Mouse (Mus musculus) lung, postnatal 0 days (tissue): ENCODE measurements around the gene Adamts20. TPM values are rescaled to one million over a fixed set of nuclear protein-coding genes. Genes with fewer than 3 reads are reported as not detected.

Experiments
- ATAC-seq: fragments of 200-750 bp; cut with Nextera tagmentation; 2 replicates; pipeline ENCODE4 v1.8.0; 2017; ENCODE audit warnings: moderate library complexity
- DNase-seq: peaks from one replicate; pipeline ENCODE4 v3.0.0-alpha.2; 2016; ENCODE audit warnings: low spot score
- H3K27ac ChIP-seq: fragments of 300-500 bp; sonication (generic); 2 replicates; pipeline ENCODE4 v1.5.1; 2014; ENCODE audit warnings: antibody characterized with exemption, mild to moderate bottlenecking, low read length, mixed read lengths
- H3K27me3 ChIP-seq: fragments of 300-500 bp; sonication (generic); replicated peaks from 2 replicates; pipeline ENCODE4 v1.6.1; 2014; ENCODE audit warnings: low read length, mixed read lengths; ENCODE audit not compliant: insufficient read depth
- H3K36me3 ChIP-seq: fragments of 300-500 bp; sonication (generic); 2 replicates; pipeline ENCODE4 v1.6.1; 2014; ENCODE audit warnings: low read length, mixed read lengths; ENCODE audit not compliant: insufficient read depth
- H3K4me1 ChIP-seq: fragments of 300-500 bp; sonication (generic); 2 replicates; pipeline ENCODE4 v1.6.1; 2014; ENCODE audit warnings: antibody characterized with exemption, low read depth, low read length, mixed read lengths; ENCODE audit not compliant: insufficient read depth
- H3K4me2 ChIP-seq: fragments of 300-500 bp; sonication (generic); replicated peaks from 2 replicates; pipeline ENCODE4 v1.6.1; 2014; ENCODE audit warnings: low read depth, mild to moderate bottlenecking, low read length, moderate library complexity, mixed read lengths
- H3K4me3 ChIP-seq: fragments of 300-500 bp; sonication (generic); 2 replicates; pipeline ENCODE4 v1.5.1; 2014; ENCODE audit warnings: low read depth, low read length
- H3K9ac ChIP-seq: fragments of 300-500 bp; sonication (generic); replicated peaks from 2 replicates; pipeline ENCODE4 v1.6.1; 2014; ENCODE audit warnings: low read depth, mild to moderate bottlenecking
- H3K9me3 ChIP-seq: fragments of 300-500 bp; sonication (generic); 2 replicates; pipeline ENCODE4 v1.6.1; 2016; ENCODE audit warnings: low read length, mixed read lengths
- CTCF ChIP-seq: IDR thresholded peaks from 2 replicates; pipeline ENCODE4 v1.5.1; 2016; ENCODE audit warnings: antibody characterized with exemption, mild to moderate bottlenecking
- EP300 ChIP-seq: IDR thresholded peaks from 2 replicates; pipeline ENCODE4 v1.6.1; 2016; ENCODE audit warnings: antibody characterized with exemption, mild to moderate bottlenecking, control low read depth
- WGBS: fragments of 180-500 bp; shearing (Covaris S2); extraction: QIAGEN DNeasy Blood & Tissue Kit; methylation state at CpG from one replicate; pipeline ENCODE4 v1.1.7; 2014; 5-methylcytosine and 5-hydroxymethylcytosine counted together
- polyA plus RNA-seq: library from polyadenylated mRNA; unstranded; fragments of >200 nt; fragmentation: Nextera tagmentation; extraction: Ambion mirVana; gene quantifications from 2 replicates; pipeline ENCODE4 v1.2.1, GENCODE M21; 2015

Gene Adamts20
- polyA plus RNA-seq, 1 experiment from 2014 or later: 0.13 TPM

DNA sequence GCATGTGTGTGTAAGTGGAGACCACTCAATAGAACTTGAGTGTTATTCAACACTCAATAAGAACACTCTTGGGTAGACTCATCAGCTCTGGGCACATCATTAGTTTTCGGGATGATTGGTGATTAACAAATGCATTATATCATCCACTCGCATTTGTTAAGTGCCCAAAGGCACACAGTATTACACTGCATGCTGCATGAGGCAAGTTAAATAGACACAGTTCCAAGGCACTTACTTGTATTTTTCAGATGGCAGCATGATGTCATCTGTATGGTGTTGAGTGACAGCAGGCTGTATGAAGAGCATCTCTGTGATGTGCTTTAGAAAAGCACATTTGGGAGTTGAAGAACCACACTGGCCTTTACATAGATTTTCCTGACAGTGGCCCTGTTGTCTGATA, 17.3 kb upstream of the Adamts20 start:
- Histone ChIP-seq H3K27me3 (no peaks in the 10 kb centered on the region), H3K4me1 (no peaks in the 10 kb centered on the region), H3K4me2 (no peak overlapping the region), H3K36me3 (no peaks in the 10 kb centered on the region), H3K9ac (no peak overlapping the region), H3K9me3 (no peaks in the 10 kb centered on the region), H3K27ac (no peak overlapping the region), H3K4me3 (no peak overlapping the region)
- DNase-seq (no peak), ATAC-seq (no peak)
- no peak for TF ChIP-seq CTCF
- TF ChIP-seq EP300: no peak
- 71% methylated on average over 2 of the region's 2 CpGs for WGBS

- Histone ChIP-seq H3K27ac (no peak overlapping the region), H3K9ac (no peak overlapping the region), H3K4me3 (no peak overlapping the region), H3K4me1 (no peaks in the 10 kb centered on the region), H3K4me2 (no peak overlapping the region), H3K36me3 (no peaks in the 10 kb centered on the region), H3K9me3 (no peaks in the 10 kb centered on the region), H3K27me3 (no peaks in the 10 kb centered on the region)
- DNase-seq: no peak
- ATAC-seq: no peak
- TF ChIP-seq EP300 (no peak), CTCF (no peak)
- WGBS: 85% methylated on average over 4 of the region's 4 CpGs
Measured at GRCm38 (mm10) chr15:94480792-94481191, 15.6 kb upstream of the Adamts20 start.

DNA sequence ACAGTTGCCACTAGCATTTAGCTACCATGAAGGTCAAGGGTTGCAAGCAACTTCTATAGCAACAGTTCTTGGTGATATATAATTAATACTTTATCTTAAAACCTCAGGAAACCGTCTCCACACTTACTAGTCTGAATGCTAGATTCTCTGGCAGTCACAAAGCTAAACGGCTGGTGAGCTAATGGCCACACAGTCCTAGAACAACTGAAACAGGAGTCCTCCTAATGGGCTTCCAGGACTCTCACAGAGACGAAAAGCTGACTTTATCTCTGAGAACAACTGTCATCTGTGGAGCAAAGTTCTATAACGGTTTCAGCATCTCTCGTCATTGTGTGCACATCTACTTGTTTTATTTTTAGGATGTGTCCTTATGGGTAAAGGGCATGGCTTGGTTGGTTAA, 15.0 kb upstream of the Adamts20 start:
- no peak overlapping the region for H3K27ac ChIP-seq
- no peaks in the 10 kb centered on the region for H3K27me3 ChIP-seq
- DNase-seq (no peak), ATAC-seq (no peak)
- TF ChIP-seq CTCF (no peak), EP300 (no peak)
- no peak overlapping the region for H3K9ac ChIP-seq
- no peaks in the 10 kb centered on the region for H3K36me3 ChIP-seq
- no peak overlapping the region for H3K4me2 ChIP-seq
- H3K4me1 ChIP-seq: no peaks in the 10 kb centered on the region
- no peak overlapping the region for H3K4me3 ChIP-seq
- WGBS: 70% methylated on average over 5 of the region's 5 CpGs
- no peaks in the 10 kb centered on the region for H3K9me3 ChIP-seq

DNA sequence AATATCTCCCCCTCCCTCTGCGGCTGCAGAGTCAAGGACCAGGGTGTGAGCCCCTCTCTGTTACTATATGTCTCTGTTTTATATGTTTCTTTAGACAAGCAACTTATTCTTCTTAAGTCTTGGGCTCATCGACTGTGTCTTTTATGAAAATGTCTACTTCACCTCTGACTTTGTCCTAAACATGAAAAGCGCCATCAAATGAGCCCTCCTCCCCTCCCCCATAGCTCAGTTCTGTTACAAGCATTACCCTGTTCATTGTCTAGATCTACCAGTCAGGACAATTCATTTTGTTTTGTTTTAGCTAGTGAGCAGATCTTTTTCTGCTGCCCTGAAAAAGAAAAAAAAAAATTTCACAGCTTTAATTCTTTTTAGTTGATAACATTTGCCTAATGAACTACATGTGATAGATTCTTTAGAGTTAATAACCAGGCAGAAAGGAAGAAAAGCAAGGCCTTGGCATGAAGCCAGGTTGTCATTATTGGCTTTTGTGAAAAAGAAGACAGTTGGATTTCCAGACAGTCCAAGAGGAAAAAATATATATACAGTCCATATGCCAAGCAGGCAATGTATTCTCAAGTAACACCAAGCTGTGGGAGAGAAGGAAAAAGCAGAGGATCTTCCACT, 14.4 kb upstream of the Adamts20 start:
- Histone ChIP-seq H3K9me3 (no peaks in the 10 kb centered on the region), H3K4me1 (no peaks in the 10 kb centered on the region), H3K27me3 (no peaks in the 10 kb centered on the region), H3K36me3 (no peaks in the 10 kb centered on the region), H3K9ac (no peak overlapping the region), H3K4me3 (no peak overlapping the region), H3K27ac (no peak overlapping the region), H3K4me2 (no peak overlapping the region)
- TF ChIP-seq CTCF (no peak), EP300 (no peak)
- WGBS: 66% methylated on average over 3 of the region's 3 CpGs
- ATAC-seq (no peak), DNase-seq (no peak)

DNA sequence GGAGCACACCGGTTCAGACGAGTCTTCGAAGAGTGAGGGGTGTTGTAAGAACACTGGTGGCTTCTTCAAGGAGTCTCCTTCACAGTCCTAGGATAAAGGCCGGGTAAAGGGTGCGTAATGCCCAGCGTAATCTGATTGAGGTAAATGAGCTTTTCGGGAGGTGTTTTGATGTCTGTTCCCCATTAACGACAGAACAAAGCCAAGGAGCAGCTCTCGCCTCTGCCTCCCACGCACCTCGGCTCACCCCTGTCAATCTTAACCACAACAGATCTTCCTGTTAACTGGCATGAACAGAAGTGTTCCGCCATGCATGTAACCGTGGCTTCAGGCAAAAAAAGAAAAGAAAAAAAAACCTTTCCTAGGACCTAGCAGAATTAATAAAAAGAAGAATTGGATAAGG, 13.5 kb upstream of the Adamts20 start:
- no peak overlapping the region for H3K9ac ChIP-seq
- 54% methylated on average over 13 of the region's 13 CpGs for WGBS
- no peak overlapping the region for H3K4me3 ChIP-seq
- no peaks in the 10 kb centered on the region for H3K9me3 ChIP-seq
- TF ChIP-seq EP300 (no peak), CTCF (no peak)
- no peaks in the 10 kb centered on the region for H3K4me1 ChIP-seq
- H3K4me2 ChIP-seq: no peak overlapping the region
- H3K36me3 ChIP-seq: no peaks in the 10 kb centered on the region
- H3K27me3 ChIP-seq: no peaks in the 10 kb centered on the region
- H3K27ac ChIP-seq: no peak overlapping the region
- no peak for ATAC-seq
- DNase-seq: no peak

DNA sequence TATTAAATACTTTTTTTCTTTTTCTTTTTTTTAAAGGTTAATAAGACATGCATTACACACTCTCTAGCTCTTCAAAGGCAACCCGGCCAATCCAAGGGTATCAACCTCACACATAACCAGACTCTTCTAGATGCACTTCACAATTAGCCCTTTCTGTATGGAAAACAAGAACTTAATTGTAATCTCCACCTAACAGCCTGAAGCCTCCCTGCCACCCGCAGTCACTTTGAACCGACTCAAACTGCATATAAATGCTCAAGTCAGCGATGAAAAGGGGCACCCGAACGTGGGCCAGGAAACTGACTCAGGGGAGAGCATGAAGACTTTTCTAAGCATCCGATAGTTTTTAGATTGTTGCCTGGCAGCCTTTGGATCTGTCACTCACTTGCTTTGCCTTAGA, 12.1 kb upstream of the Adamts20 start:
- H3K4me2 ChIP-seq: no peak overlapping the region
- H3K27ac ChIP-seq: no peak overlapping the region
- H3K4me3 ChIP-seq: no peak overlapping the region
- no peak for DNase-seq
- H3K9me3 ChIP-seq: no peaks in the 10 kb centered on the region
- 68% methylated on average over 7 of the region's 7 CpGs for WGBS
- no peaks in the 10 kb centered on the region for H3K36me3 ChIP-seq
- H3K27me3 ChIP-seq: no peaks in the 10 kb centered on the region
- TF ChIP-seq CTCF: no peak
- no peak for TF ChIP-seq EP300
- no peaks in the 10 kb centered on the region for H3K4me1 ChIP-seq
- no peak for ATAC-seq
- no peak overlapping the region for H3K9ac ChIP-seq

- no peaks in the 10 kb centered on the region for H3K36me3 ChIP-seq
- no peak overlapping the region for H3K9ac ChIP-seq
- no peak for DNase-seq
- H3K4me1 ChIP-seq: no peaks in the 10 kb centered on the region
- H3K4me2 ChIP-seq: no peak overlapping the region
- TF ChIP-seq EP300: no peak
- TF ChIP-seq CTCF: no peak
- H3K9me3 ChIP-seq: no peaks in the 10 kb centered on the region
- no peak overlapping the region for H3K27ac ChIP-seq
- no peaks in the 10 kb centered on the region for H3K27me3 ChIP-seq
- ATAC-seq: no peak
- 71% methylated on average over 5 of the region's 5 CpGs for WGBS
- no peak overlapping the region for H3K4me3 ChIP-seq
Measured at GRCm38 (mm10) chr15:94475975-94476374, 10.8 kb upstream of the Adamts20 start.
